Mouse (Mus musculus) gastrocnemius, postnatal 36 days (tissue): ENCODE results near the gene Txlna. TPM values are rescaled to one million over a fixed set of nuclear protein-coding genes. Genes with fewer than 3 reads are reported as not detected.
A peak's percentile ranks its signal among the peaks of the same experiment; 100 is the strongest.

Experiments
- DNase-seq, 2 experiments: peaks; one replicate each; pipeline ENCODE4 v3.0.0; 2022
- intact Hi-C: fragments of 180-260 bp; cut with DNase I; formaldehyde crosslinking; loops from one replicate; pipeline ENCODE4 v1.15.1; 2025
- long read RNA-seq, 2 experiments: library from polyadenylated mRNA; stranded (forward); transcript quantifications; one replicate each; pipeline ENCODE4 v2.0.0; 2021
- total RNA-seq, 2 experiments: library from RNA; stranded (reverse); gene quantifications; 2 replicates each; pipeline ENCODE4 v1.2.3; 2021

Txlna gene
- total RNA-seq, result 10 to 100 TPM; 15.2 to 17.2 TPM
- long read RNA-seq, experiment 1, full-length matches to known transcripts, result 5 of 13 reads
- long read RNA-seq, experiment 1, partial matches to known transcripts, result 1 of 13 reads
- long read RNA-seq, experiment 1, other reads (novel, unspliced or antisense), result 7 of 13 reads
- long read RNA-seq, experiment 2, full-length matches to known transcripts, result 14 of 25 reads
- long read RNA-seq, experiment 2, partial matches to known transcripts, result 0 of 25 reads
- long read RNA-seq, experiment 2, other reads (novel, unspliced or antisense), result 11 of 25 reads

DNA sequence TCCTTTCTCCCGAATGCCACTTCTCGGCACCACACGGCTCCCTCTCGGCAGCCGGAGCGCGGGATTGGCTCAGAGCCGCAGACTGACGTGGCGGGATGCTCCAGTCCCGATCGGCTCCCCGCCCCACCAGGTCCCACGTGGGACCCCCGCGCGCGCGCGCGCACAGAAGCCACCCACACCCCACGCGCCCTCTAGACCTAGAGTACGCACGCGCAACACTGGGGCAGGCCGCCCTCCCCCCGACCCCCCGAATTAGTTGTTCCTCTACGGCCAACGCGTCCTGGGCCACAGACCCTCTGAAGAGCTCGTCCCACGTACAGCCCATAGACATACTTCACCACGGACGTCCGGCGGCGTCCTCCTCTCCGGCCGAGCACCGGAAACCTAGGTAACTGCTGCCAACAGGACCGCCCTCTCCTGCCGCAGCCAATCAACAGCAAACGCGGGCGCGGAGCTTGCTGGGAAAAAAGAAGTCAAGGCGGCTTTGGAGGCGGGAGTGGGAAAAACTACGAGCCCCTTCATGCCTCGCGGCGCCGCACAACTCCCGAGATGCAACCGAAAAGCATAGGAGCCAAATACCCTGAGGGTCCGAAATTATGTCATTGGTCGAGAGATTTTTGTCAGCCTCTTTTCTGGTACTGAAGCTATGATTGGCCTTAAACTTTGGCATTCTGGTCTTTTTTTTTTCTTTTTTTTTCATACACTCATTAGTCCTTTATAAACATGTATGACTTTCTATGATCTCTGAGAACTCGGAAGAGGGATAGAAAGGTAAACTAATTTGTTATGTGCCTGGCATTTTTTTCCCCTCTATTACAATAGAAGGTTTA is at the start of gene Txlna:
Gene Txlna (minus strand): TSS at position 428 of the 830 bp plus-strand sequence.
- DNase-seq, result peak; percentile 93 to 94
- intact Hi-C loops, result no loop called here

DNA sequence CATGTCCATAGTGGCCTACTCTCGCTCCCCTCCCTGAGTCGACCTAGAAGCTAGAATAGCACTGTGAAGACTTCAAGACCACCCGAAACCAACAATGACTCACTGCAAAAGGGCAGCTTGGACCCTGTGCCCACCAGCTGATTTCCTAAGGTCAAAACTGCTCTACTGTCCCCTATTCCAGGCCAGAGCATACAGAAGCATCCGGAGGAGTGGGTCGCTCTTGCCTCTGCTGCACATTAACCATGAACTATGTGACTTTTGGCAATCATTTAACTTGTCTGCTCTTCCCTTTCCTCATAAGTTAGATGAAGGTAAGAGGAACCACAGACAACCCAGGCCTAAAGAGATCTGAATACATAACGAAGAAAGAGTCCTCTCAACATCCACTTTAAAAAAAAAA is 43.7 kb upstream of the Txlna start:
- intact Hi-C loops, result no loop called here

DNA sequence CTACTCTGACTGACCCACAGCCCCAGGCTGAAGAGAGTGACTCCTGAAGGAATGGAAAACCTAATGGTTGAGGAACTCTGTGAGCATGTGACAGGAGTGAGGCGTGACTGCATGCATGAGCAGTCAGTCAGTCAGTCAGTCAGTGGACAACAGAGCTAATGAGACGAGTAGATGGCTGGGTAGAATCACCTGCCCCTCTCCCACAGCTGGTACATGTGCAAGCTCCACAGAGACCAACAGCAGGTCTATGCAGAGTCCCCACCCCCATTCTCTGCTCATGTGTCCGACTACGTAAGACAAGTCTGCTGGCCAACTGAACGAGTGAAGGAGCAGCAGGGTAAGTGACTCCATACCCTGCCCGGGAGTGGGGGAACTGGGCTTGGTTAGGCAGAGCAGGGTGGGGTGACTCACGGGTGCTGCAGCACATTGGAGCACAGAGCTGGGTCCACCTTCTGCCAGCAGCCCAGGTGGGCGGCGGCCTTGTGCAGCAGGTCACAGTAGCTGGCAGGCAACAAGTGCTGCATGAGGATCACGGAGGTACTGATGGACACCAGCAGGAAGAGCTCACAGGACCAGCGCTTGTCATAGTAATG is 43.1 kb upstream of the Txlna start:
- no peak for DNase-seq

More for the DNA sequence above, 43.7 kb upstream of the Txlna start:
- DNase-seq, result no peak

DNA sequence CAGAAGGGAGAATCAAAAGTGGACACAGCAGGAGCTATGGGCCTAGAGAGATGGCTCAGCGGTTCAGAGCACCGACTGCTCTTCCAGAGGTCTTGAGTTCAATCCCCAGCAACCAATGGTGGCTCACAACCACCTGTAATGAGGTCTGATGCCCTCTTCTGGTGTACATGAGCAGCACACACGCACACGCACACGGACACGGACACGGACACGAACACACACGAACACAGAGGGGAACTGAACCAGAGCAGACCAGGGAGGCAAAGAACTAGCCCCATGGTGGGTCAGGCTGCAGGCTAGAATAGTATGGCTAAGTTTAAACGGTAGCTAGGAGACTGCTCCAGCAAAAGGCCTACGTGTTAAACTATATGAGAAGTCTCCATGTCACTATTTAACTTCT is 41.0 kb upstream of the Txlna start:
- no peak for DNase-seq
- intact Hi-C loops, result no loop called here

More for the DNA sequence above, 43.1 kb upstream of the Txlna start:
- intact Hi-C loops, result no loop called here

DNA sequence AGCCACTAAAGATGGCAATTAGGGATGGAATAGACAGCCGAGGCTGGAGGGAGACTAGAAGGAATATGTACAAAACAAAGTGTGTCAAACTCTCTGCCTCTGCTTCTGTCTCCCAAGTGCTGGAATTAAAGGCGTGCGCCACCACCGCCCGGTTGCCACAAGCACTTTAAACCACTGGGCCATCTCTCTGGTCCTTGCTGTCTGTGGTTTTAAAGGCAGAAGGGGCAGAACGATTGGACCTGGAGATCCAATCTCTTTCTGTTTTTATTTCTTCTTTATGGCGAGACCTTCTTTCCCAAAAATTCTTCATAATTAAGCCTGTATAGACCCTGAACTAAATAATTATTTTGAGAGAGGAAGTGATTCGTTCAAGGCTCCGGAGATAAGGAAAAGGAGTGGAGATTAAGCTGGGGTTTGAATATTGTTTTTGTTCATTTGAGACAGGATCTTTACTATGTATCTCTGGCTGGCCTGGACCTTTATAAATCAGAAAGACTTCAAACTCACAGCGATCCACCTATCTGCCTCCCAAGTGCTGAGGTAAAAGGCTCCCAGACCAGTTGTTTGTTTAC is 32.1 kb upstream of the Txlna start:
- DNase-seq, result no peak
- intact Hi-C loops, result no loop called here

DNA sequence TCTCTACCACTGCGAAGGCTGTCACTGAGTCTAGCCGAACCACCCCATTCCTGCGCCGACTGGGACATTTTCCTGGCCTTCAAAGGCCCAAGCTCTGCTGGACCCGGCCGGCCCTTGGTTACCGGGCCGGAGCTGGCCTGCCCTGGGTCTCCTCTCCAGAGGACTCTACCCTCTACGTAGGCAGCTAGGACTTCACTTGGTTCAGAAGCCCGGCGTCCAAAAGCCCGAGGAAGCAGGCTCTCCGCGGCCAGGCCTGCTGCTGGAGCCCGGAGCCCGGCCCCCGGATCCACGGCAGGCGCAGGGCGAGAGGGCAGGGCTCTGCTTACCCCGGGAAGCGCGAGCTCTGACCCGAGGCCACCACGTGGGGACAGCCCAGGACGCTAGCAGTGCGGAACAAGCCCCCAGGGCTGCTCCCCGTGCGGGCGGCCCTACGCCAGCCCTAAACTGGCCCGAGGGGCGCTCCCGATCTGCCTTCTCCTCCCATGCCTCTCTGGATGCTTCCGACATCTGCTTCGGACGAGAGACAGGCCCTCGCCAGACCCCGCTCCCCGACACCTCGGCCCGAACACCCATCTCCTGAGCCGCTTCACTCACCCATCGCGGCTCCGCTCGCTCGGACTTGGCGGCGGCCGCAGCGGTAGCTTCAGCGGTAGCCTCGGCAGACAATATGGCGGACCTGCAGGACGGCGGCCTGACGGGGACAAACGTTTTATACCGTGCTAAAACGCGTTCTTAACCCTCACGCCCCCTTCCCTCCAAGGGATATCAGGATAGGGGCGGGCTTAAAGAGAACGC is 31.4 kb upstream of the Txlna start, which contains the start of gene Kpna6:
Gene Kpna6 (minus strand): TSS at position 685 of the 795 bp plus-strand sequence.
- intact Hi-C loops, result no loop called here
- DNase-seq, result peak; percentile 83 to 88

DNA sequence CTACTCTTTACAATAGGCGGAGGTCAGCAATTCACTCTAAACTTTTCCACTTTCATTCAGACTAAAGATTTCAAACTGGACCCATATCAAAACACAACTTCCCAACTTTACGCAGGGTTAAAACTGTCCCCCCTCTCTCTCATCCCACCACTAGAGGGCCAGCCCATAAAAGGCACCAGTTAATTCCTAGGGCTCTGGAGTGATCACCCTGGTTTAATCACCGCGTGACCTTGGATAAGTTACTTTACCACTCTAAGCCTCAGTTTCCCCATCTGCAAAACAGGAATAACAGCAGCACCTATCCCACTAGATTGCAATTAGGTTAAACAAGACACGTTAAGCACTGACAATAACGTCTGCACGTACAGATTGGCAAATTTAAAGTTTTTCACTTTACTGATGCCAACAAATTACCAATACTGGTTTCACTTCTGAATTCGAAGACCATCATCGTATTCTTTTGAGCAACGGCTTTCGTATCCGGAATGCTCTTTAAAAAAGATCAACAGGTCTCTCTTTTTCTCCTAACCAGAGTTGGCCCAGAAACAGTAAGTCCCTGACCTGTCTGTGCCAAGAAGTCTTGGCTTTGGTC is 30.7 kb upstream of the Txlna start:
- peak in 1 of 2 experiments; percentile 20 for DNase-seq
- intact Hi-C loops, result no loop called here

DNA sequence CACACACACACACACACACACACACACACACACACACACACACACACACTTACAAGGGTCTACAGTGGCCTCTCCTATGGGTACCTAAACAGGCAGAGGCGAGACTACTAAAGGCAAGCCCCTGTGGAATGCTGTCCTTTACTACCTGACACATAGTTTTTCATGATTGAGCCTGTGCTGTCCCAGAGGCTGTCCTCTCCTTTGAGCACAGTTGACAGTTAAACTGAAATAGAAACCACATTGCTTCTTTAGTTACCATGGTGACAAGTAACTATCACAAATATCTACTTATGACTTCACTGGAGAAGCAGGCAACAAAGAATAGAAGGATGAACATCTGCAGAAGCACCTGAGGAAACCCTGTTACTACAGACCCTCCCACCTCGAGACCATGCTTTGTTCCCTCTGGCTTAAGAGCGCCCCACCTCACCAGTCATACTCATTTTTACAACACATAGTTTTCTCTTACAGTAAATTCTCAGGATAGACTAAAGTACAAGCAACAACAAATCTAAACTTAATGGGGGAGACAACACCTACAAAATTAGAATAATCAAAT is 21.5 kb upstream of the Txlna start:
- intact Hi-C loops, result no loop called here
- DNase-seq, result no peak

DNA sequence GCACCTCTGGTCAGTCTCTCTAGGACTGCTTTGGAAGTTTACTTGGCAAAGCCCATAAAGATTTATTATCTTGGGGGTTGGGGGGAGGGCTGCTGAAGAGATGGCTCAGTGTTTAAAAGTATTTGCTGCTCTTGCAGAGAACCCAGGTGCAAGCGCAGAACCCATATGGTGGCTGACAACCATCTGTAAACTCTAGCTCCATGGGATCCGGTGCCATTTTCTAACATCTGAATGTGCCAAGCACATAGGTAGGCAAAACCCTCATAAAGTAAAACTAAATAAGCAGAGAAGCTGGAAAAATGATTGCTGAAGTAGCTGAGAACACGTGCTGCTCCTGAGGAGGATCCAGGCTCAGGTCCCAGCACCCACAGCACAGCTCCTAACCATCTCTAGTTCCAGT is 20.7 kb upstream of the Txlna start:
- intact Hi-C loops, result no loop called here

DNA sequence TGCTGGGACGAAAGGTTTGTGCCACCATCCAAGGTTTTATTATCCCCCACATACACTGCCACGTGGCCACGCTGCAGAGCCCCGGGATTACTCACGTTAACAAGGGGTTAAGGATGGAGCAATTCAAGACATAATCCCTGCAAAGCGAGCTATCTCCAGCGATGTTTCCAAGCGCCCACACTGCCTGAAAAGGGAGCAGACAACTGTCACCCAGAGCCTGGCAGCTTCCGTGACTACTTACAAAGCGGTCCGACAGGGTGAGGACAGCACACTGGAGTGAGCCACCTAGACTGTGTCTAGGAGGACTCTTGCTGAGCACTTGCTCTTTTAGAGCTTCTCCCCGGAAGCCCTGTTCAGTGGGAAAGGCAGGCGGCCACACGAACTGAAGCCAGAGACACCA is 13.9 kb upstream of the Txlna start:
- DNase-seq, result no peak
- intact Hi-C loops, result no loop called here

More for the DNA sequence above, 20.7 kb upstream of the Txlna start:
- no peak for DNase-seq

DNA sequence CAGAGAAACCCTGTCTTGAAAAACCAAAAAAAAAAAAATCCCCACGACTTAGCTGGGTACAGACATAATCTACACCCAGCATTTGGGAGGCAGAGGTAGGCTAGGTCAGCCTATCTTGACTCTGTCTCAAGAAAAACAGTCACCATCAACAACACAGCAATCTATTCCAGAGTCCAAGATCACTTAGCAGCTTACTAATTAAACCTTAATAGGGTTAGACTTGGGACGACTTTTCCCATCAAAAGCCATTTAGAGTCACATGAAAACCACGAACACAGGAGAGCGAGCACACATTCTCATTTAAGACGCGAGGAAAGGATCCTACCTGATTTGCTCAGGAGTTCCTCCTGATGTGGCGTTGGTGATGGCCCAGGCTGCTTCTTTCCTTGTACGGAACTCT is 9.5 kb upstream of the Txlna start:
- DNase-seq, result no peak

DNA sequence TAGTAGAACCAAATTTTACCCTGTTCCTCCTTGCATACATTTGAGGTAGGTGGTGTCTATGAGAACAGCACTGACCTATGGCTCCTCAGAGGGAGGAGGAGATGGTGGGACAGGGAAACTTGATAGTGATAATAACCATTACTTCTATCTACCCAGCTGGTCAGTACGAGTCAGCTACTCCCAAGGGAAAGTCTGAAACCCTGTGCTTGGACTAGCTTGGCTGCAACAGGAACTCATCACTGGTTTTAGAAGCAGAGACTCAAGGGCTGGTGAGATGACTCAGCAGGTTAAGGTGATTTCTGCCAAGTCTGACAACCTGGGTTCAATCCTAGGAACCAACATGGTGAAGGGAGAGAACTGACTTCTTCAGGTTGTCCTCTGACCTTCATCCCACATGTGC is 7.8 kb upstream of the Txlna start:
- intact Hi-C loops, result no loop called here
- DNase-seq, result no peak

More for the DNA sequence above, 9.5 kb upstream of the Txlna start:
- intact Hi-C loops, result no loop called here

DNA sequence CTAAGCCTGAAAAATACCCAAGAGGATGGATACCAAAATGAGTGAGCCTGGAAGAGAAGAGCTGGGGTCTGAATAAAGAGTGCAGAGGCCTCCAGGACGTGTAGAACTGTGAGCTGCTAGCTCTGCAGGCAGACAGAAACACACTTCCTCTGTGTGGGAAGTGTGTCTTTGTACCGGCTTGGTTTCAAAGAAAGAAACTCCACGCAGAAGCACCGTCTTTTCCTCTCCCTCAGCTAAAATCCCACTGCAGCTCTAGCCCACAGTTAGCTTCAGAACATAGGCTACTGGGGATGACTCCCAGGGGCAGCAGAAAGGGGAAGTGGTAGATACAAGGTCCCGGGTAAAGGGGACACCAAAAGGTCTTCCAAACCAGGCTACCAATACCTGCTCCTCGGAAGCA is 4.3 kb upstream of the Txlna start:
- no peak for DNase-seq
- intact Hi-C loops, result no loop called here

DNA sequence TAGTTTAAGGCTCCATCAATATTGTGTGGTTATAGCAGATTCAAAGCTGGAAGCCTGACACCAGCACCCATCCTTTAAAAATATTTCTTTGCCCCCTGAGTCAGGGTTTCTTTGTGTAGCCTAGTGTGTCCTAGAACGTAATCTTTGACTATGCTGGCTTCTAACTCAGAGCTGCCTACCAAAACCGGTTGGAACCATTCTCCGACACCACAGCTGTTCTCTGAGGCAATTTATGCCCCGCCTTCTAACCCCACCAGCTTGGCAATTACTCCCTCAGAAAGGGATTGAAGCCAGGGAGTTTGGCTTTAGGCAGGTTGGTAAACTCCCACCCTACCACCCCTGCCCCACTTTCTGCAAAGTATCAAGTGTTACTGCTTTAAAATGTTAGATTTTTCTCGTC is 891 bp upstream of the Txlna start:
- no peak for DNase-seq
- intact Hi-C loops, result no loop called here

DNA sequence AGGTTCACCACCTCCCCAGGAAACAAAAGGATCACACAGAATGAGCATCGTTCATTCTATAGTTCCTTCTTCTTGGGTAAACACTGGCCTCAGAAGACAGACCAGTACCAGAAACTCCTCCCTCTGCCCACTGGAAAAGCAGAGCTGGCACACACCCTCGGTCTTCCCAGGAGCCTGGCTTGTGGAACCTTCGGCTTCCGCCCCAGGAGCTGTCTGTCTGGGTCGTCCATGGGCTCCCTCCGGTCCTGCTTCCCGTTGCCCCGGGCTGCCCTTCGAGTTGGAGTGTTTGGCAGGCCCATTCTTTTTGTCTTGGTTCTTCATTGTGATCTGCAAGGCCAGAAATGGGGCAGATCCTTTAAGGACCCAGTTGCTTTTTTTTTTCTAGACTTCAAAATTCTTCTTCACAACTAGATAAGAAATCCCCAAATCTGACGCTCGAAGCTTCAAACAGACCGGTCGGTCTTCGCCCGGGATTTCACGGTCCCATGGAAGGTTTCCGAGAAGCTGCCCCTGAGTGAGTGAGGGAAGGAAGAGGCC is 696 bp downstream of the Txlna start:
- intact Hi-C loops, result no loop called here
- DNase-seq, result no peak

DNA sequence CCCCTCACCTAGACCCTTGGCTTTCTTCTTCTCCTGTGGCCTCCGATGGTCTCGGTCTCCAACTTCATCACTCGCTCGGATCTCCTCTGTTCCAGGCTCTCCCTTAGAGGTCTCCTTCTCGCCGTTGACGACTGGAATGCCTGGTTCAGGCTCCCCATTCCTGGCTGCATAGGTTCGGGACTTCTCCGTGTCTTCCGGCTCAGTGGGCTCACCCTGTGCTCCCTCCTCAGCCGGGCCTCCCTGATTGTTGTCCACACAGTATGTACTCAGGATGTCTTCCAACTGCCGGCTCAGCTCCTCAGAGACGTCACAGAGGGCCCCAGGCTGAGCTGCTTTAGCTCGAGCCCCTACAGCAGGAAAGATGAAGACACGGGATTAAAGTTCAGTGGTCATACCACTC is 1.6 kb downstream of the Txlna start:
- DNase-seq, result no peak
- intact Hi-C loops, result no loop called here

DNA sequence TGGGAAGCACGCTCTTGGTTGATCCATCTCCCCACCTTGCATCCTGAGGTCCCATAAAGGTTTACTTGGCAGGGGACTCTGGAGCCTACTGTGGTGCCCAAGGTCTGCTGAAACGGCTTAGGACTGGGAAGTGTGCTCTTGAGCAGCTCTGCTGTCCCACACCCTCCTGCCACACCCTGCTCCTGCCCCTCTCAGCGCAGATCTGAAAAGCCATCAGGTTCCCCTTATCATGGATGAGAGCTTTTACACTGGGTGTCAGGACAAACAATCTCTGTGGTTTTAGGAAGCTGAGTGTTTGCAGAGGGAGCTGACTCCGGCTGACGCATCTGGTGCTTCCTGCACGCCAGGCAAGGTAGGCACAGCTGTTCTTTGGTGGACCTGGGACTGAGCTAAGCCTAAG is 7.0 kb downstream of the Txlna start:
- DNase-seq, result no peak
- intact Hi-C loops, result no loop called here

DNA sequence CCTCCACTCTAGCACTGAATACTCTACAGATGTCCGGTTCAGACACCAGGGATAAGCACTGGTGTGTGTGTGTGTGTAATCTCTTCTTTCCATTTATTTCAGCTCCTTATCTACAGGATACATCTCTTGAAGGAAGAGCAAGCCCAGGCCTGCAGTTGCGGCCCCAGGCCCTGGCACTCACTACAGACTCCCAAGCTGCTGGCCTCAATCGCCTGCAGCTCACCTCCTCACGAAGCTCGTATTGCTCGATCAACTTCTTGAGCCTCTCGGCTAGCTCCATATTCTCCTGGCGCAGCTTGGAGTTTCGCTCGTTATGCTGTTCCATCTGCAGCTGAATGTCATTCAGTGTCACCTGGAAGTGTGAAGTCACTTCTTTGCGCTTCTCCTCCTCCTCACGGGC is 9.0 kb downstream of the Txlna start:
- intact Hi-C loops, result no loop called here
- no peak for DNase-seq

DNA sequence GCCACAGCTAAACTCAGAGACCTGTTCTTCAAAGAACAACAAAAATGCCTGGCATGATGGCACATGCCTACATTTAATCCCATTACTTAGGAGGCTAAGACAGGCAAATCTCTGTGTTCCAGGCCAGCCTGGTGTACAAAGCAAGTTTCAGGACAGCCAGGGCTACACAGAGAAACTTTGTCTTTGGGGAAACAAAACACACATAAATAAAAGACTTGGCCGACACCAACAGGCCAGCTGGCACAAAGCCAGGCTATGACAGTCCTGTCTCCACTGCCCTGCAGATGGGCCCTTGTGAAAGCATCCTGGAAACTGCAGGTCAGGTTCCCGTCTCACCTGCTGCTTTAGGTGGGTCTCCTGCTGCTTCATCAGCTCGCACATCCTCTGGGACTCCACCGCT is 9.9 kb downstream of the Txlna start:
- DNase-seq, result no peak
- intact Hi-C loops, result no loop called here
